Mouse (Mus musculus): ENCODE results near the gene Zfp507. TPM values are rescaled to one million over a fixed set of nuclear protein-coding genes. Genes with fewer than 3 reads are reported as not detected.

Gene Zfp507
- polyA plus RNA-seq, 1 experiment, result 3.8 TPM

DNA sequence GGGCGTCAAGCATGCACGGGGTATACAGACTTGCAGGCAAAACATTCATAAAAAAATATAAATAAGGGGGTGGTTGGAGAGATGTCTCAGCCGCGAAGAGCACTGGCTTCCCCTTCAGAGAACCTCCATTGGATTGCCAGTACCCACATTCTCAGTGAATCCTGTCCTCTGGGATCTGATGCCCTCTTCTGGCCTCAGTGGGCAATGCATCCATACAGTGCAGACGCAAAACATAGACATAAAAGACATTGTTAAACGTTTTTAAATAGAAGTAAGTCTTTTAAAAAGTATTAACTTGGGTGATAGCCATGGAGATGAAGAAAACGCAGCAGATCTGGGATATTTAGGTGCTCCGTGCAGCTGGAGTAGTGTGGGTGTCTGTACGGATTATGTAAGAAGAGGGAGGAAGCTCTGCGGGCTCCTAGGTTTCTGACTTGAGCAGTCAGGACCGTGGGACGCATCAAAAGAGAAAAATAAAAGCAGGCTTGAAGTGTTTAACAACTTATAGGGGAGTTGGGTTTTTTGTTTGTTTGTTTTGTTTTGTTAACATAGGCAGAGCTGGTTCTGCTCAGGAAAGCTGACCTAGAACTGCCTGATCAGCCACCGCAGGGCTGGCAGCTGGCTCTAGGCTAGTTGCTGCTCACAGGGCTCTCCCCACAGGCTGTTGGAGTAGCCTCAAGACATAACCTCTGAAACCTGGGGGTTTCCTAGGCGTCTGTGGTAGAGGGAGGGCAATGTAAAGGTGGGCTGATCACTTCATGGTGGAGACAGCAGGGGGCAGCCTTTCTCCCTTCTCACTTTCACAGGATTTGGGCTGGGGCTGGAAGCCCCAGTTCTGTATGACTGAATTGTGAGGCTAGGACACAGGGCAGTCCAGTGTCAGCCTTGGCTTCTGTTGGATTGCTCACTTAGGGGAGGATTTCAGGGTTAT lies 46.0 kb downstream of the Zfp507 start:
- H3K4me1 ChIP-seq (ENCODE audit: control insufficient read depth, insufficient read depth, insufficient read length, low read length), result no peaks in the 10 kb centered on the region; the same call in 1 of the 2 replicates
- H3K27ac ChIP-seq (replicated peaks; ENCODE audit: low read depth, low read length), result no peak overlapping the region
- H3K4me3 ChIP-seq (ENCODE audit: insufficient read depth, low read depth, low read length), result no peak overlapping the region

DNA sequence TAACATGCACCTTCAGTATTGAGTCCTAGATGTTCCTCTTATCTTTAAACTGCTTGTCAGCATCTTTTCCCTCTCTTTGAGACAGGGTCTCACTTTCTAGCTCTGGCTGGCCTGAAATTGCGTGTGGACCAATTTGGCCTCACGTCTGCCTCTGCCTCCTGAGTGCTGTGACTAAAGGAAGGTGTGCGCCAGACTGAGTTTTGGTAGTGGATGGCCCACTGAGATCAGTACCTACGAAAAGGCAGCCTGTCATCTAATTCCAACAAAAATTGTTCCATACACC lies 48.0 kb downstream of the Zfp507 start:
- peak overlapping the region; percentile 35; the same call in 1 of the 2 replicates for H3K27ac ChIP-seq (replicated peaks; ENCODE audit: low read depth, low read length)
- H3K4me1 ChIP-seq (ENCODE audit: control insufficient read depth, insufficient read depth, insufficient read length, low read length), result no peaks in the 10 kb centered on the region; the same call in 1 of the 2 replicates
- peak overlapping the region; percentile 85 for H3K4me3 ChIP-seq (ENCODE audit: insufficient read depth, low read depth, low read length)

DNA sequence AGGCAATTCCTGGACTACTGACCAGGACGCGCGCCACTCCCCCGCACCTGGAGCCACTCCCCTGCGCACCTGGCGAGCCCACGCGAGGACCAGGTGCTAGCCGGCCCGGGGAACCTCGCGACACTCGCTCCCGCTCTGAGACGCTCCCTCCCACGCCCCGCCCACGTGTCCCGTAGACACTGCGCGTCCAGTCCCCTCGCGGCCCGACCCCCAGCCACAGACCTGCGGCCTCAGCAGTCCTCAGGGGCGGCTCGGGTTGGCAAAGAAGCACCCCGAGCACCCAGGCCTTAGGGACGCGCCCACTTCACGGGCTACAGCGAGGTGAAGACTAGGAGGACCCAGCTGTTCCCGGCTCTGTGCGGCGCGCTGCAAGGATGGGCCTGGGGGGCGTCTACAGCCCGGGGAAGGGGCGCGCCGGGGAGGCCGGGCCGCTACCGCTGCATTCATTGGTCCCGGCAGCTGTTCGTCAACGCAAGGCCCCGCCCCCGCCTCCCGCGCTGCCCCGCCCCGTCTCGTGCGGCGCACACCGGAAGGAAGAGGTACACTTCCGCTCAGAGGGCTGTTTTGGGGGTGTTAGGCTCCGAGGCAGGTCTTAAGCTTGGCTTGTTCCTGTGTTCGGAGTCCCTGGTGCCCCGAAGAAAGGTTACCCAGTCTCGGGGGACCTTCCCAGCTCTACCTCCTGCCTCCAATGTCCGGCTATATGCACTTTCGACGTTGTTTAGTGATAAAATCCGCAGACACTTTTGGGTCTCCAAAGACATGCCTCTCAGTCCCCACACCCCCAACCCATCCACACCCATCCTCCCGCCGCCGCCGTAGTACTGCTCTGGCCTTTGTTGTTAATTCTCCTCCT lies 48.5 kb downstream of the Zfp507 start, which contains the start of gene Dpy19l3:
Gene Dpy19l3, minus strand, starts transcription at position 422 of the 853 bp plus-strand sequence.
- H3K27ac ChIP-seq (replicated peaks; ENCODE audit: low read depth, low read length), result peak within 1 kb of the TSS; percentile 35
- H3K4me1 ChIP-seq (ENCODE audit: control insufficient read depth, insufficient read depth, insufficient read length, low read length), result no peaks in the 10 kb centered on the region; the same call in 1 of the 2 replicates
- H3K4me3 ChIP-seq (ENCODE audit: insufficient read depth, low read depth, low read length), result peak within 1 kb of the TSS; percentile 85

DNA sequence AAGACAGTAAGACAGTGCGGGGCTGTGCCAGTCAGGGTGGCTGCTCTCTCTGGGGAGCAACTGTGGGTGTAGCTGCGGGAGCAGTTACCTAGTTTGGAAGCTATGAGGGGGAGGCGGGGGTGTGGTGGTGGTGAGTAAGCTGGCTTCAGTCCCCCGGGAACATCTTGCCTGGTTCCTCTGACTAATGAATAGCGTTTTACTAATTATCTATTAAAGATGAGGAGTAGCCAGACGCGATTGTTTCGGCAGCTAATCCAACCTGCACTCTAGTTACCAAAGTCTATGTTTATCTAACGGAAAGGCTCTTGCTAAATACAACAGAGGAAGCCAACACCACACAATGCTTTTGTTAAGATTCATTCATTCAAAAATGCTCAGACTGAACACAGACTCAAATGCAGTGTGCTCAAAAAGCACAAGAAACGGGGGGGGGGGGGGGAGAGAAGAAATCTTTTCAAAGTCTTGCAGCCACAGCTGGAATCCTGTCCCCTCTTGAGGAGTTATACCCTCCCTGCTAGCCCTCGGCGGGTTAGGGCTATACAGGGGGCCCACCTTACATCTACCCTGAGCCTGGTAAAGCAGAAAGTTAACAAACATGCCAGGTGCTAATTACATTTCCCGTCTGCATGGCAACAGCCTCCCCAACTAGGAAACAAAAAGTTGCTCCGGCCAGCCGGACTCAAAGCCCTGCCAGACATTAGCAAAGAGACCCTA lies 49.3 kb downstream of the Zfp507 start:
- Histone ChIP-seq H3K4me1 (ENCODE audit: control insufficient read depth, insufficient read depth, insufficient read length, low read length) (no peaks in the 10 kb centered on the region; the same call in 1 of the 2 replicates), H3K4me3 (ENCODE audit: insufficient read depth, low read depth, low read length) (peak overlapping the region; percentile 85), H3K27ac (replicated peaks; ENCODE audit: low read depth, low read length) (no peak overlapping the region)

DNA sequence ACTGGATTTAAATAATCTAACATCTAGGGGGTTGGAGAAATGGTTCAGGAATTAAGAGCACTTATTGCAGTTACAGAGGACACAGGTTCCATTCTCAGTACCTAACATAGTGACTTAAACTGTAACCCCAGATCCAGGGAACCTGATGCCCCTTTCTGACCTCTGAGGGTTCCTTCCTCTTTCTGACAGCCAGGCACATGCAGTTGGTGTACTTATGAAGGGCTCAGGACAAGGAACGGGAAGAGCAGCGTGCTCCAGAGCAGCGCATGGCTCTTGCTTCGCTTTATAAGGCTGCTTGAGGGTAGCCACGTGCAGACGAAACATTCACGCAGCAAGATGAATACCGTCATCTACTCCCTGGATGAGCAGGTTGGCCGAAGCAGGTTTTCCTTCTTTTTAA lies 51.9 kb downstream of the Zfp507 start:
- H3K4me3 ChIP-seq (ENCODE audit: insufficient read depth, low read depth, low read length), result no peak overlapping the region
- no peak overlapping the region for H3K27ac ChIP-seq (replicated peaks; ENCODE audit: low read depth, low read length)
- H3K4me1 ChIP-seq (ENCODE audit: control insufficient read depth, insufficient read depth, insufficient read length, low read length), result no peaks in the 10 kb centered on the region; the same call in 1 of the 2 replicates

DNA sequence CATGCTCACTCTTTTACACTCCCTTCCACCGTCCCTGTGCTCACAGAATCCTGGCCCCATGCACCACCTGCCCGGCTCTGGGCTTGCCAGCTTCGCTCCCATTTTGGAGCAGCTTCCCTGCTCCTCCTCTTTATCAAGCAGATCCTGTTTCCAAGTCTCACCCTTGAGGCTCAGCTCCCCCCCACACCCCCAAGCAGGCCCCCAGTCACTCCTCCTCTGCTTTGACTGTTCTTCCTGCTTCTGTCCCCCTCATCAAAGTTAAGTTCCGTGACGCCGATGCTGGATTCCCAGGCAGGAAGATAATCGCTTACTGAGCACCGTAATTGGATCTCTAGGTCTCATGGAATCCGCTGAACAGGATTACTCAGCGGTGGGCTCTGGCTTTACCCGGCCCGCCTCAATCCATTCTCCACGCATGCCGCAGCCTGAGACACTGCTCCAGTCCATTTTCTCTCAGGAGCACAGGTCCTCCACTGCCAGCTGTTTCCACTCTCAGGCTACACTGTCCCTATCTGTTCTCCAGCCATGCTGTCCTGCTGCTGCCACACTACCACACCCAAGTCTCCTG lies 55.3 kb downstream of the Zfp507 start:
- Histone ChIP-seq H3K4me3 (ENCODE audit: insufficient read depth, low read depth, low read length) (no peak overlapping the region), H3K4me1 (ENCODE audit: control insufficient read depth, insufficient read depth, insufficient read length, low read length) (no peaks in the 10 kb centered on the region), H3K27ac (replicated peaks; ENCODE audit: low read depth, low read length) (no peak overlapping the region)

DNA sequence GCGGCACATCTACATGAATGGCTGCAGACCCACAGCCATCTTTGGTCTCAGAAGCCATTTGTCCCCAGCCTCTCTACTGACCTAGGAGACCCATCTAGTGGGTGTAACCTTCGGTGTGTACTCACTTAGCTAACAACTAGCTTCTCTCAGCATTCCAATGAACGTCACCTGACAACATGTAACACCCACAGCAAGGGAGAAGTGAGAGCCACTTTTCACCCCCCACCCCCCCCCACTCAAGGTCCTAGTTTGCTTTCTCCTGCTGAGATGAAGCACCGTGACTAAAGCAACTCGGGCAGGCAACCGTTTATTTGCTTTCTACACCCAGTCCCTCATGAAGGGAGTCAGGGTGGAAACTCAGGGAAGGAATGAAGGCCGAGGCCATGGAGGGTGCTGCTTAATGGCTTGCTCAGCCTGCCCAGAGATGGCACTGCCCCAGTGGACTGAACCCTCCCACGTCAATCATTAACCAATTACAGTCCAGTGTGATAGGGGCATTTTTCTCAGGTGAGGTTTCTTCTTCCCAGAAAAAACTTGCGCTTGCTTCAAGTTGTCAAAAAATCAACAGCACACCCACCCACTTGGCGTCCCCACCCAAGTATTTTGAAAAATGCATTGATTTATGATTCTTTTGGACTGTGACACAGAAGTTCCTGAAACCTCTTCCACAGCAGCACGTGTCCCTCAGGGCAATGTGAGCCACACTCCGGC lies 56.0 kb downstream of the Zfp507 start:
- Histone ChIP-seq H3K4me3 (ENCODE audit: insufficient read depth, low read depth, low read length) (no peak overlapping the region), H3K4me1 (ENCODE audit: control insufficient read depth, insufficient read depth, insufficient read length, low read length) (no peaks in the 10 kb centered on the region), H3K27ac (replicated peaks; ENCODE audit: low read depth, low read length) (no peak overlapping the region)

DNA sequence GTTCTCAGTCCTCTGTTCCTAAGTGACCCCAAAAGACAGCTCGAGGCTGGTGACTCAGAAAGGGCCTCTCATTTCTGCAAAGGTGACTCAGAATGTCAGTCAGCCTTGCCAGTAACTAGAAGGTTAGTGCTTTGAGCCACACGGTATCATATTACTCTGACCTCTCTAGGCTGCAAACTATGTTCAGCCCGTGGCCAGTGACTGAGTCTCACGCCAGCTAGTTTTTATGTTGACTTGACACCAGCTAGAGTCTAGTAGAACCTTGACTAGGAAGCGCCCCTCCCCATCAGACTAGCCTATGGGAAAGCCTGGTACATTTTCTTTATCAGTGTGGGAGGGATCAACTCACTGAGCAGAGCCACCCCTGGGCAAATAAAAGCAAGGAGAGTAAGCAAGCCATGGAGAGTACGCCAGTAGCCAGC lies 57.5 kb downstream of the Zfp507 start:
- H3K27ac ChIP-seq (replicated peaks; ENCODE audit: low read depth, low read length), result no peak overlapping the region
- no peaks in the 10 kb centered on the region for H3K4me1 ChIP-seq (ENCODE audit: control insufficient read depth, insufficient read depth, insufficient read length, low read length)
- no peak overlapping the region for H3K4me3 ChIP-seq (ENCODE audit: insufficient read depth, low read depth, low read length)

DNA sequence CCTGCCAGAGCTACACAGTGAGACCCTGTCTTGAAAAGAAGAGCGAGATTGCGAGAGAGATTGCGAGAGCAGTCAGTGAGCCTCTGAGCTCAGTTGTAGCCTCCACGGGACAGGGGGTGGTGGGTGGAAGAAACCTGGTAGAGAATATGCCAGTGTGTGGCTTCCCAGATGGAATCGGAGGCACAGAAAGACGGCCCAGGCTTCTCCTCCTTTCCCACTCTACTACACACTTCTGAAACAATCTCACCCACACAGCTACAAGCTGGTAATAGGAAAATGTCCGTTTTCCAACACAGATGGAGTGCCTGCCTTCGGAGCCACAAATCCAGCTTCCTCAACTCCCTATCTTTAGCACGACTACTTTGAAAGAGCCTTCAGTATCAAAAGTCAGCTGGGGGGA lies 58.0 kb downstream of the Zfp507 start:
- H3K4me1 ChIP-seq (ENCODE audit: control insufficient read depth, insufficient read depth, insufficient read length, low read length), result no peaks in the 10 kb centered on the region
- H3K27ac ChIP-seq (replicated peaks; ENCODE audit: low read depth, low read length), result no peak overlapping the region

DNA sequence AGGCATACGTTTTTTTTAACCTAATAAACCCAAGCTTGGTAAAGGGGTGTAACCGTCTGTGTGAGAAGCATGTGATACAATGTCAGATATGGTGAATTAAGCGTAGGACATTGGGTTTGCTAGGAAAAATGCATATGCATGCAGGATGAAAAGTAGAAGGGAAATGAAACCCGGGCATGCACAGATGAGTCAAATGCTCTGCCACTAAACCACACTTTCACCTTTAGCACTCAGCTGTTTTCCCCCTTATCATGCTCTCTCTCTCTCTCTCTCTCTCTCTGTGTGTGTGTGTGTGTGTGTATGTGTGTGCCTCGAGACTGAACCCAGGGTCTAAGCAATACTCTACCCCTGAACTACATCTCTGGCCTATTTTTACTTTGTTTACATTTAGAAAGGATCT lies 60.5 kb downstream of the Zfp507 start:
- Histone ChIP-seq H3K27ac (replicated peaks; ENCODE audit: low read depth, low read length) (no peak overlapping the region), H3K4me1 (ENCODE audit: control insufficient read depth, insufficient read depth, insufficient read length, low read length) (no peaks in the 10 kb centered on the region), H3K4me3 (ENCODE audit: insufficient read depth, low read depth, low read length) (no peak overlapping the region)

More for the DNA sequence above, 58.0 kb downstream of the Zfp507 start:
- H3K4me3 ChIP-seq (ENCODE audit: insufficient read depth, low read depth, low read length), result no peak overlapping the region

DNA sequence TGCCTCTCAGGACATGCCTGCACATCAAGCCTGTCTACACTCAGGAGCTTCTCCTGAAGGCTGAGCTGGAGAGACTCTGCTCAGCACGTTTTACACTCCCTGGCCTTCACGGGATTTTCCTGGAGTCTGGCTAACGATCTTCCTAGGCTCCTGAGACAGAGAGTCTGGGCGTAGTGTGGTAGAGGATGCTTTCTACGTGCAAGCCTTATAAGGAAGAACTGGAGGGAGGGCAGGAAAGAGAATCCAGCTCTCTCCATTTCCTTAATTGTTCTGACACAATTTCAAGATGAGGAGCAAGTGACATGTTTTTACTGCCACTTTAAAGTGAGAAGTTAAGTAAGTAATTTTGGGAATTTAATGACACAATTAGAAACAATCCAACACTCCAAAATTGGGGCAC lies 60.9 kb downstream of the Zfp507 start:
- no peaks in the 10 kb centered on the region for H3K4me1 ChIP-seq (ENCODE audit: control insufficient read depth, insufficient read depth, insufficient read length, low read length)
- no peak overlapping the region for H3K4me3 ChIP-seq (ENCODE audit: insufficient read depth, low read depth, low read length)
- H3K27ac ChIP-seq (replicated peaks; ENCODE audit: low read depth, low read length), result no peak overlapping the region

DNA sequence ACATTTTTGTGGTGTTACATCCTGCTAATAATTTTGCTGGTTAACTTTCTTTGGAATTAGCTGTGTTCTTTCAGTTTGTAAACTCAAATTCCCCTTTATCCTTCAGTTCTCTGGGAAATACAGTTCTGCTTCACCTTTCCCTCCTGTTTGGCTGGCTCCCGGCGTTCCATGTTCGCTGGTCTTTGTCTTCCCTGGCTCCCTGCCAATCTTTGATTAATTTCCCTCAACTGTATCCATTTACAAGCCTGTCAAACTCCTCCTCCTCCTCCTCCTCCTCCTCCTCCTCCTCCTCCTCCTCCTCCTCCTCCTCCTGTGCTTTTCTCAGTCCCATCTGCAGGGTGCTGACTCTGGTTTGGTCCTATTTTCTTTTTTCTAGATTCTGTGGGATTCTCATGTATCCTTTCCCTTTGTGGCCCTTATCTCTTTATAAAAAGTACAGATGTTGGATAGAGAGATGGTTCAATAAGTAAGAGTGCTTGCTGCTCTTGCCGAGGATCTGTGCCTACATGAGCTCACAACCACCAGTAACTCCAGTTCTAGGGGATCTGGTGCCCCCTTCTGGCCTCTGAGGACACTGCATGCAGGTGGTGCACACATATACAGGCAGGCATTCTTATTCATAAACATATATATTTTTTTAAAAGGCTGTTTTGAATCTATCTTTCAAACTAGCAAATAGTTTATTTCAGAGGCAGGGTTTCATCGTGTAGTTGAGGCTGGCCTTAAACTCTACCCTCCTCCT lies 62.1 kb downstream of the Zfp507 start:
- no peaks in the 10 kb centered on the region for H3K4me1 ChIP-seq (ENCODE audit: control insufficient read depth, insufficient read depth, insufficient read length, low read length)
- no peak overlapping the region for H3K4me3 ChIP-seq (ENCODE audit: insufficient read depth, low read depth, low read length)
- no peak overlapping the region for H3K27ac ChIP-seq (replicated peaks; ENCODE audit: low read depth, low read length)

DNA sequence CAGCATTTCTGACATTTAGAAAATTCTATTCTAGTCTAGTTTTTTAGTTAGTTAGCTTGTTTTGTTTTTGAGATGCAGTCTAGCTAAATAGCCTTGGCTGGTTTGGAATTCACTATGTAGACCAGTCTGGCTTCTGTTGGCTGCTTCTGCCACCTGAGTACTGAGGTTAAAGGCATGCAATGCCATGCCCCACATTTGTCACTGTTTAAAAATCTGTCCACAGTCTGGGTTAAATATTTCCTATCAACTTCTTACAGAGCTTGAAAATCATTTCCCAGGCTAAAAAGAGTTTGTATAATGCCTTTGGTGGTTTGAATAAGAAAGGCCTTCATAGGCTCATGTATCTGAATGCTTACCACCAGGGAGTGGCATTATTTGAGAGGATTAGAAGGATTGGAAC lies 63.9 kb downstream of the Zfp507 start:
- no peaks in the 10 kb centered on the region for H3K4me1 ChIP-seq (ENCODE audit: control insufficient read depth, insufficient read depth, insufficient read length, low read length)
- no peak overlapping the region for H3K4me3 ChIP-seq (ENCODE audit: insufficient read depth, low read depth, low read length)
- no peak overlapping the region for H3K27ac ChIP-seq (replicated peaks; ENCODE audit: low read depth, low read length)

All from brown adipose tissue, adult 24 weeks (tissue).